Mouse (Mus musculus) kidney, embryonic 15.5 days (tissue): ENCODE measurements around the gene Hoxb4. TPM values are rescaled to one million over a fixed set of nuclear protein-coding genes. Genes with fewer than 3 reads are reported as not detected.

Experiments used
- ATAC-seq: fragments of 200-750 bp; cut with Nextera tagmentation; replicated peaks from 2 replicates; pipeline ENCODE4 v1.8.0; 2017; ENCODE audit warnings: moderate TSS enrichment; ENCODE audit not compliant: low FRiP score
- H3K27ac ChIP-seq: fragments of 300-500 bp; sonication (generic); 2 replicates; pipeline ENCODE4 v1.5.1; 2015; ENCODE audit warnings: mild to moderate bottlenecking, inconsistent platforms
- H3K27me3 ChIP-seq: fragments of 300-500 bp; sonication (generic); 2 replicates; pipeline ENCODE4 v1.6.1; 2015; ENCODE audit warnings: inconsistent platforms
- H3K36me3 ChIP-seq: fragments of 300-500 bp; sonication (generic); 2 replicates; pipeline ENCODE4 v1.6.1; 2015; ENCODE audit warnings: inconsistent platforms
- H3K4me1 ChIP-seq: fragments of 300-500 bp; sonication (generic); 2 replicates; pipeline ENCODE4 v1.6.1; 2015; ENCODE audit warnings: inconsistent platforms
- H3K4me2 ChIP-seq: fragments of 300-500 bp; sonication (generic); 2 replicates; pipeline ENCODE4 v1.6.1; 2015; ENCODE audit warnings: moderate library complexity, mild to moderate bottlenecking, inconsistent platforms
- H3K4me3 ChIP-seq: fragments of 300-500 bp; sonication (generic); replicated peaks from 2 replicates; pipeline ENCODE4 v1.5.1; 2015; ENCODE audit warnings: mild to moderate bottlenecking, inconsistent platforms
- H3K9ac ChIP-seq: fragments of 300-500 bp; sonication (generic); 2 replicates; pipeline ENCODE4 v1.6.1; 2015; ENCODE audit warnings: mild to moderate bottlenecking, inconsistent platforms
- H3K9me3 ChIP-seq: fragments of 300-500 bp; sonication (generic); replicated peaks from 2 replicates; pipeline ENCODE4 v1.6.1; 2016; ENCODE audit warnings: inconsistent platforms
- WGBS: fragments of 180-500 bp; shearing (Covaris S2); methylation state at CpG from one replicate; pipeline ENCODE4 v1.1.7; 2015; ENCODE audit warnings: mixed read lengths; 5-methylcytosine and 5-hydroxymethylcytosine counted together
- polyA plus RNA-seq: library from polyadenylated mRNA; unstranded; fragments of >200 nt; fragmentation: Nextera tagmentation; extraction: Ambion mirVana; gene quantifications from 2 replicates; pipeline ENCODE4 v1.2.1, GENCODE M21; 2015

Gene Hoxb4
- polyA plus RNA-seq, 1 experiment from 2014 or later: 7.1 TPM

GRCm38 (mm10) chr11:96303151-96304099 is 14.6 kb upstream of the Hoxb4 start, which contains the start of gene Hoxb5:
Hoxb5 (plus strand) TSS chr11:96303336.
- under 1% methylated on average over 69 of the region's 69 CpGs for WGBS
- no peaks in the 10 kb centered on the region for H3K27me3 ChIP-seq
- peak within 1 kb of the TSS; percentile 96 for H3K9ac ChIP-seq
- H3K4me1 ChIP-seq: peaks cover 82% of the 10 kb centered on the region
- peak within 1 kb of the TSS; percentile 100 for H3K27ac ChIP-seq
- peak within 1 kb of the TSS; percentile 80 for H3K4me3 ChIP-seq
- ATAC-seq: 0 out of 2 replicates have a peak, but pooled peaks have one; percentile 16
- H3K36me3 ChIP-seq: peaks cover 24% of the 10 kb centered on the region; the same call in 1 of the 2 replicates
- H3K9me3 ChIP-seq: no peaks in the 10 kb centered on the region
- H3K4me2 ChIP-seq: peak within 1 kb of the TSS; percentile 90

DNA sequence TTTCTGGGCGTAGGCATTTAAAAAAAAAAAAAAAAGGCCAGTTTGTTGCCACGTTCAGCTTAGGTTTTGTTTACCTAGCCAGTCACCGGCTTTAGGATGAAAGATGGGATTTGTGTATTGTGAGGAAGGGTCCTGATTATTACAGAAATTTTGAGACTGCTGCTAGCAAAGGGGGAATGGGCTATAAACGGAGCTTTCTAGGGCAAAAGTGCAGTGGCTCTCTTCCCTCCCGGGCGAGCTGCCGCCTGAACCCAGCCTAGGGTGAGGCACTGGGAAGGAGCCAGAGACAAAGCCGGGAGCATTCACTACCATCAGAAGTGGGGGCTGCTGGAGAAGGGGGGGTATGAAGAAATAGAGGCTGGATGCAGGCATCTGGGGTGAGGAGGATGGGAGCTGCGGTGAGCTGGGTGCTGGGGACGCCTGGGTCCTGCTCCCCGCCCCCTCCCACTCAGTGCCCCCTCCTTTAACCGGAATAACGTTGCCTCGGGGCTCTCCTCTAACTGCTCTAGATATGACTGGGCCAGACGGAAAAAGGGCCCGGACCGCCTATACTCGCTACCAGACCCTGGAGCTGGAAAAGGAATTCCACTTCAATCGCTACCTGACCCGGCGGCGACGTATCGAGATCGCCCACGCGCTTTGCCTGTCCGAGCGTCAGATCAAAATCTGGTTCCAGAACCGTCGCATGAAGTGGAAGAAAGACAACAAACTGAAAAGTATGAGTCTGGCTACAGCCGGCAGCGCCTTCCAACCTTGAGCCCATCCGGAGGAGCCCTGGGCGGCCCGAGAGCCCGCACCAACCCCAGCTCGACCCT is 13.5 kb upstream of the Hoxb4 start:
- no peaks in the 10 kb centered on the region for H3K27me3 ChIP-seq
- H3K36me3 ChIP-seq: peaks cover 24% of the 10 kb centered on the region; the same call in 1 of the 2 replicates
- ATAC-seq: no peak
- peak overlapping the region; percentile 96 for H3K9ac ChIP-seq
- H3K4me3 ChIP-seq: peak overlapping the region; percentile 80
- H3K27ac ChIP-seq: peak overlapping the region; percentile 100
- H3K9me3 ChIP-seq: no peaks in the 10 kb centered on the region
- 12% methylated on average over 38 of the region's 38 CpGs for WGBS
- peaks cover 85% of the 10 kb centered on the region for H3K4me1 ChIP-seq
- peak overlapping the region; percentile 90 for H3K4me2 ChIP-seq

GRCm38 (mm10) chr11:96305505-96306182 is 12.4 kb upstream of the Hoxb4 start:
- WGBS: 26% methylated on average over 6 of the region's 6 CpGs
- H3K4me1 ChIP-seq: peaks cover 85% of the 10 kb centered on the region
- peaks cover 21% of the 10 kb centered on the region; the same call in 1 of the 2 replicates for H3K36me3 ChIP-seq
- H3K4me2 ChIP-seq: peak overlapping the region; percentile 90
- peak overlapping the region; percentile 100 for H3K27ac ChIP-seq
- no peaks in the 10 kb centered on the region for H3K27me3 ChIP-seq
- H3K9me3 ChIP-seq: no peaks in the 10 kb centered on the region
- peak overlapping the region; percentile 96 for H3K9ac ChIP-seq
- H3K4me3 ChIP-seq: peak overlapping the region; percentile 80
- no peak for ATAC-seq

DNA sequence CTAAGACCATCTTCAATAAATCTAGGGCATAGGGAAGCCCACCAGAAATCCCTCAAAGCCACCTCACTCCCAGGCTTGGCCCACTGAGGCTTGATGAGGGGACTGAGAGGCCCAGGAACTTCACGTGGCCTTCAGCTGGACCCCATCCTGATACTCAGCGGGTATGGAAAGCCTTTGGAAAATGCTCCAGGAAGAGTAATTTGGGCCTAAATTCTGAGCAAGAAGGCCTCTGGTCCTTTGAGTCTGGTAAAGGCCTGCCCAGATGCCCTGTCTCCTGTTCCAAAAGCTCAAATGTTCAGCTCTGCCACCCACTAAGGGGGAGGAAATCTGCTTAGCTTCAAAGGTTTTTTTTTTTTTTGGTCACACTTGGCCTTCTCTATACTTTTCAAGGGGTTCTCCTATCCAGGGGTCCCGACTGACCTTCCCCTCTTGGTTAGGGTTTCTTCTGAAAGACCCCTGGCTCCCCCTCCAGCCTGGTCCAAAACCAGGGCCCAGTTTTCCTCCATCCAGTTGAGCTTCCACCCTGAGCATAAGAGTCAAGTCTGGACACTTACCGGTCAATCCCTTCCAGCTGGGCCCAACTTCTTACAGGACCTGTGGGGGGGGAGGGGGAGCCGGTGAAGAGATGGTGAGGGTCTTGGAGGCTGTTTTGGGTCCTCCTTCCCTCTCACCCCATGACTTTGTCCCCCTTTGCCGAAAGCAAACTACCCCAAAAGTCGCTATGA is 11.7 kb upstream of the Hoxb4 start:
- WGBS: 11% methylated on average over 7 of the region's 7 CpGs

GRCm38 (mm10) chr11:96306908-96307269 is 11.2 kb upstream of the Hoxb4 start:
- Histone ChIP-seq H3K9me3 (no peaks in the 10 kb centered on the region), H3K4me3 (peak overlapping the region; percentile 80), H3K27ac (peak overlapping the region; percentile 100), H3K27me3 (no peaks in the 10 kb centered on the region), H3K9ac (peak overlapping the region; percentile 96), H3K4me1 (peaks cover 84% of the 10 kb centered on the region), H3K36me3 (peaks cover 11% of the 10 kb centered on the region; the same call in 1 of the 2 replicates), H3K4me2 (peak overlapping the region; percentile 90)
- 8% methylated on average over 13 of the region's 13 CpGs for WGBS
- peak; percentile 86 for ATAC-seq

More for the DNA sequence above, 11.7 kb upstream of the Hoxb4 start:
- no peaks in the 10 kb centered on the region for H3K27me3 ChIP-seq
- peak overlapping the region; percentile 96 for H3K9ac ChIP-seq
- H3K9me3 ChIP-seq: no peaks in the 10 kb centered on the region
- peaks cover 15% of the 10 kb centered on the region; the same call in 1 of the 2 replicates for H3K36me3 ChIP-seq
- H3K27ac ChIP-seq: peak overlapping the region; percentile 100
- peak overlapping the region; percentile 90 for H3K4me2 ChIP-seq
- peaks cover 86% of the 10 kb centered on the region for H3K4me1 ChIP-seq
- H3K4me3 ChIP-seq: peak overlapping the region; percentile 80
- 0 out of 2 replicates have a peak, but pooled peaks have one; percentile 17 for ATAC-seq

DNA sequence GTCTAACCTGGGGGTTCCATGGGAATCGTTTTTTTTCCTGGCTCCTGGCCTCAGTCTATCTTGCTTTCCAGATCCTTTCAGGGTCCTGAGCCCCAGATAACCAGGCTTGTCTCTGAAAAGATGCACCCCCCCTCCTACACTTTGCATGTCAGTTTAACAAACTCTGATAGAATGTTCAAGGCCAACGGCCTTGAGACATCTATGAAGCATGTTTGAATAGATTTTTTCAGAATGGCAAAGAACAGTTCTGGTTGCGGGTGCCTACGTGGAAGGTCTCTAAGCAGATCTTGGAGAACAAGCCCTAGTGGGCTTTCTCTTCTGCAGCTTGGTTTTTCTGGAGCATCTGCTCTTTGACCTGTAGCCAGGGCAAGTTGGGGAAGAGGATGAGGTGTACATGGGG is 9.3 kb upstream of the Hoxb4 start:
- 9% methylated on average over 4 of the region's 4 CpGs for WGBS
- Histone ChIP-seq H3K36me3 (0 out of 2 replicates have a peak, but pooled peaks cover 4% of the 10 kb centered on the region), H3K4me2 (peak overlapping the region; percentile 90), H3K27ac (peak overlapping the region; percentile 100), H3K9ac (peak overlapping the region; percentile 72), H3K9me3 (no peaks in the 10 kb centered on the region), H3K27me3 (no peaks in the 10 kb centered on the region), H3K4me1 (peaks cover 90% of the 10 kb centered on the region), H3K4me3 (peak overlapping the region; percentile 80)
- ATAC-seq: no peak

DNA sequence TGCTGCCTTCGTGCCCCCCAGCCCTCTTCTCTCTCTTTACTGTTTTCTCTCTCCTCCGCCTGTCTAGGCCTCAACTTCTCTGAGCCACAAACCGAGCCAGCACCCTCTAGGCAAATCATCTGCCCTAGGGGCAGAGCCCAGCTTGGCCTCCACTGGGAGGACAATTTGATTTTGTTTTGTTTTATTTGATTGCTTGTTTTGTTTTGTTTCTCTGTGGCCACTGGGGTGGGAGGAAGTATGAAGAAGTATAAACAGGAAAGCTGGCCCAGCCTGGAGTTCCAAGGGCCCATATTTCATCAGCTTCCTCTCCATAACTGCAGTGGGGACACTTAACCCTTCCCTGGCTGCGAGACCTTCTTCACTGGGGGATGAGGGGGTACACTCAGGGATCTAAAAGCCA is 8.8 kb upstream of the Hoxb4 start:
- Histone ChIP-seq H3K9me3 (no peaks in the 10 kb centered on the region), H3K4me1 (peaks cover 91% of the 10 kb centered on the region), H3K27ac (peak overlapping the region; percentile 100), H3K27me3 (no peaks in the 10 kb centered on the region), H3K9ac (peak overlapping the region; percentile 72), H3K36me3 (0 out of 2 replicates have a peak, but pooled peaks cover 4% of the 10 kb centered on the region), H3K4me2 (peak overlapping the region; percentile 90), H3K4me3 (peak overlapping the region; percentile 80)
- 2% methylated on average over 4 of the region's 4 CpGs for WGBS
- ATAC-seq: no peak; the same call in 1 of the 2 replicates

- WGBS: 12% methylated on average over 20 of the region's 20 CpGs
- Histone ChIP-seq H3K4me2 (peak overlapping the region; percentile 90), H3K4me3 (peak overlapping the region; percentile 80), H3K9ac (peak overlapping the region; percentile 72), H3K36me3 (0 out of 2 replicates have a peak, but pooled peaks cover 4% of the 10 kb centered on the region), H3K4me1 (peaks cover 91% of the 10 kb centered on the region), H3K9me3 (no peaks in the 10 kb centered on the region), H3K27me3 (no peaks in the 10 kb centered on the region), H3K27ac (peak overlapping the region; percentile 100)
- no peak for ATAC-seq
Measured at GRCm38 (mm10) chr11:96310183-96310938, 7.7 kb upstream of the Hoxb4 start.

GRCm38 (mm10) chr11:96311097-96311496 is 7.0 kb upstream of the Hoxb4 start:
- 6% methylated on average over 6 of the region's 6 CpGs for WGBS
- no peaks in the 10 kb centered on the region for H3K9me3 ChIP-seq
- H3K27me3 ChIP-seq: no peaks in the 10 kb centered on the region
- ATAC-seq: no peak
- no peaks in the 10 kb centered on the region for H3K36me3 ChIP-seq
- peak overlapping the region; percentile 72 for H3K9ac ChIP-seq
- peak overlapping the region; percentile 90 for H3K4me2 ChIP-seq
- peak overlapping the region; percentile 100 for H3K27ac ChIP-seq
- peaks cover 91% of the 10 kb centered on the region for H3K4me1 ChIP-seq
- H3K4me3 ChIP-seq: peak overlapping the region; percentile 80
